Mouse (Mus musculus): ENCODE results near the gene Ttyh3. TPM values are rescaled to one million over a fixed set of nuclear protein-coding genes. Genes with fewer than 3 reads are reported as not detected.
A peak's percentile ranks its signal among the peaks of the same experiment; 100 is the strongest.

The Ttyh3 gene
- polyA plus RNA-seq, 1 experiment from 2014 or later, result 76.6 TPM

DNA sequence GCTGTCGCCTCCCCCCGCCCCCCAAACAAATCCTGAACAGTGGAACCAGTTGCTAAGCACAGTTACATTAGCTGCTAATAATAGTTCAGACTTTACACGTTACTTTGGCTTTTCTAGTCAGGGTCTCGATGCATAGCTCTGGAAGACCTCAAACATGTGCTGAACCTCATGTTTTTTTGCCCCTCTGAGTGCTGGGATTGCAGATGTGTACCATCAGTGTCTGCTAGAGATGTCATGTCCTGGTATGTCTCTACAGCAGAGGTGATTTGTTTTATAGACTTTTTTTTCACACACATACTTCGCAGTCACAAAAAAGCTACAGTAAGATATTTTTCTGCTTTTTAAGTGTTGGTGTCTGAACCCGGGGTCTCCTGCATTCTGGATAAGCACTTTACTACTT lies 23.3 kb upstream of the Ttyh3 start:
- no peaks in the 10 kb centered on the region for H3K27me3 ChIP-seq
- H3K27ac ChIP-seq, result no peak overlapping the region
- H3K4me1 ChIP-seq (replicated peaks), result 0 out of 2 replicates have a peak, but pooled peaks cover 3% of the 10 kb centered on the region
- no peak overlapping the region for H3K9ac ChIP-seq (replicated peaks)
- H3K9me3 ChIP-seq, result no peaks in the 10 kb centered on the region
- no peak overlapping the region for H3K4me2 ChIP-seq (replicated peaks)
- H3K36me3 ChIP-seq, result peaks cover 80% of the 10 kb centered on the region
- no peak for ATAC-seq
- H3K4me3 ChIP-seq (replicated peaks), result no peak overlapping the region
- 94% methylated on average over 6 of the region's 6 CpGs for WGBS

DNA sequence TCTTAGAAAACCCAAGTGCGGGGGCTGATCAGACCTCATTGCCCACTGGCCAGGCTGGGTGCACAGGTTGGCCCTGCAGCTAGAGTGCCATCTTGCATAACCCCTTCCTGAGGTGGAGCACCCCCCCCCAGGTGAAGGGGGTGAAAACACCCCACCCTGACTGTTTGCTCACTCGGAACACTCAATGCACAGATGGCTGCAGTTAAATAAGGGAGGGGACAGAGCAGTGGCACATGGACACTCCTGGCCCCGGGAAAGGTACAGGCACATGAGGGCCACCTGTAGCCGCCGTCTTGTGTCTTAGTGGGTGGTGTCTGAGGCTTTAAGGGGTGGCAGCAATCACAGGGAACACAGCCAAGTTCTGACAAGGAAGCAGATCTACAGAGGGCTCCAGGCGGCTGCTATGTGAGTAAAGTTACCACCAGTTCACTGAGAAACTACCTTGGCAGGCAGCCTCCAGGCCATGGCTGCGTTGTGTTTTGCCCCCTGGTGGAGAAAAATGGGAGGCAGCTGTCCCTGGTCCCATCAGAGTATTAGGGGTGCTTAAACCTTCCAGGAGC lies 14.9 kb upstream of the Ttyh3 start:
- 67% methylated on average over 7 of the region's 7 CpGs for WGBS
- Histone ChIP-seq H3K27me3 (no peaks in the 10 kb centered on the region), H3K9ac (replicated peaks) (no peak overlapping the region; the same call in 1 of the 2 replicates), H3K4me2 (replicated peaks) (no peak overlapping the region), H3K4me1 (replicated peaks) (peaks cover 40% of the 10 kb centered on the region), H3K4me3 (replicated peaks) (no peak overlapping the region), H3K27ac (no peak overlapping the region), H3K36me3 (peaks cover 30% of the 10 kb centered on the region), H3K9me3 (no peaks in the 10 kb centered on the region)
- ATAC-seq, result no peak

DNA sequence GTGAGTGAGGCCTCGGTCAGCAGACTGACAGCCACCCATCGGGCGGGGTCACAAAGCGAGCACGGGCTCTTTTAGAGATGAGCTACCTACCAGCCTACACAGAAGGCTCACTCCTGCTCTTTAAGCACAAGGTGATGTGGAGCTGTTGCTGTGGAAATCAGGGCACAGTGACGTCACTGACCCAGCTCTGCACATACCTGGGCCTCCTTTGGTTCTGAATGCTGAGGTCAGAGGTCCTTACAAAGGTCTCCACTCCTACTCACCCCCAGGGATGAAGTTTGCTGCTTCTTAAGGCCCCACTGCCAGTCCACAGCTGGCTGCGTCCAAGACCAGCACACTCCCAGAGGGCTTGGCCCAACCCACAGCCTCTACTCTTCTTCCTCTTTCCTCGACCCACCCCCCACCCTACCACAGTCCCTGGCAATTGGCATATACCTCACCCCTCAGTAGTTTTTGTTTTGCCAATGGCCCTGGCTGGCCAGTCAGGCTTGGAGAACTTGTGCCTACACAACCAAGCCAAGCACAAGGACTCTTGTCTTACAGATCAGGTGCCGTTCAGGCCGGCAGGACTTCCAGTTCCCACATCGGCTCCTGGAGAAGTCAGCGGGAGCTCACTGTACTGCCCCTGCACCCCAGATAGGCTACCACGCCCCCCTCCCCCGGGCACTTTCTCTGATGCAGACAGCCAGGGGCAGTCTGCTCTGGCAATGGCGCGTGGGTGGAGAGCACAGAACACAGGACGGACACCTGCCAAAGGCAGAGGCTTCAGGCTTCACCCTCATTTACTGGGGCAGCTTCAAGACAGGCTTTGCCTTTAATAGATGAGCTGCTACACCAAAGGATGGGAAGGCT lies 14.1 kb upstream of the Ttyh3 start:
- Histone ChIP-seq H3K27ac (0 out of 2 replicates have a peak overlapping the region, but pooled peaks have one; percentile 7), H3K4me1 (replicated peaks) (peaks cover 40% of the 10 kb centered on the region)

DNA sequence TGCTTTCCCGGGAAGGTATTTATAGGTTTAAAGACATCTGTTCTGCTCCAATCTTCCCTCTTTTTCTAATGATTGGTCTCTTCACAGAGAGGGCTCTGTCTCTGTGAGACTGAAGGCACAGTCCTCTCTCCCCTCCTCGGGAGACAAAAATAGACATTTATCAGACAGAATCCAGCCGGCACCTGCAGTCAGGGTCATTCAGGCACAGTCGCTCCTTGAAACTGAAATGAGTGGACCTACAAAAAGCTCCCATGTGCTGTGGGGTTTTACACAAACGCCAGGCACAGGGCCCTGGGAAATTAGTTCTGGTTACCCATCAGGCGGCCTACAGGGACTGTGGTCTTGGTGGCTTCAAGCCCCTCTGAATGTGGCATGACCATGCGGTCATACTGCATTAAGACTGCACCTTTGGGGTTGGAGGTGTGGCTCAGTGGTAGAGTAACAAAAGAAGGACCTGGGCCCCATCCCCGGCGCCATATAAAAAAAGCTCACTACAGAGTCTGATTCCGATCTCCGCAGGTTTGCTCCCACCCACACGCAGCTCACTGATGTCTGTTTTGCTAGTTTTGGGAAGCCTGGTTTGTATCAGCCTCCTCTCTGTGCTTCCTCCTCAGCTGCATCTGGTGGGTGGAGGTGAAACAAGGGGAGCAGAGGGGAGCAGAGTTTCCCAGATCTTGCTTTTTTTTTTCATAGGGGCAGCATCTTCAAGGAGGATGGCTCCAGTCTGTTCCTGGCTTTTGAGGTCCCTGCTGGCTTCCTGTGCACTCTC lies 13.2 kb upstream of the Ttyh3 start:
- 73% methylated on average over 12 of the region's 12 CpGs for WGBS

More for the DNA sequence above, 14.1 kb upstream of the Ttyh3 start:
- H3K36me3 ChIP-seq, result peaks cover 22% of the 10 kb centered on the region
- H3K4me2 ChIP-seq (replicated peaks), result no peak overlapping the region
- H3K9ac ChIP-seq (replicated peaks), result 0 out of 2 replicates have a peak overlapping the region, but pooled peaks have one; percentile 28
- 73% methylated on average over 17 of the region's 17 CpGs for WGBS
- H3K9me3 ChIP-seq, result no peaks in the 10 kb centered on the region
- H3K4me3 ChIP-seq (replicated peaks), result no peak overlapping the region
- no peak for ATAC-seq
- no peaks in the 10 kb centered on the region for H3K27me3 ChIP-seq

DNA sequence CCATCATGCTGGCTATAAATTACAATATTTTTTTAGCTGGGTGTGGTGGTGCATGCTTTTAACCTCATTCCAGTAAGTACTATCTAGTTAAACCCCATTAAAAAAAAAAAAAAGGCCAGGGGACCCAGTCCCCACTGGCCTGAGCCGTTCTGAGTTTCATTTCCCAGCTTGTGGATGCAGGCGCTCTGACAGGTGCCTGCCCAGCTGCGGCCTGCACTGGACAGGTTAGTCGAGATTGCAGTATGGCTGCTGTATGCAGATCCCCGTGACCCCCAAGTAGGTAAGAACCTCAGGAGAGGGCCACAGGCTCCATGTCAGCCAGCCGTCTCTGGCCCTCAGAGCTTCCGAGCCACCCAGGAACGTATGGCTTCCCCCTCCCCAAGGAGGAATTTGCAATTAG lies 12.6 kb upstream of the Ttyh3 start:
- Histone ChIP-seq H3K4me2 (replicated peaks) (no peak overlapping the region), H3K4me3 (replicated peaks) (no peak overlapping the region), H3K4me1 (replicated peaks) (peaks cover 44% of the 10 kb centered on the region), H3K36me3 (peaks cover 17% of the 10 kb centered on the region; the same call in 1 of the 2 replicates), H3K27ac (peak overlapping the region; percentile 39; the same call in 1 of the 2 replicates), H3K9ac (replicated peaks) (peak overlapping the region; percentile 41; the same call in 1 of the 2 replicates), H3K27me3 (no peaks in the 10 kb centered on the region), H3K9me3 (no peaks in the 10 kb centered on the region)
- 78% methylated on average over 8 of the region's 8 CpGs for WGBS
- ATAC-seq, result no peak

More for the DNA sequence above, 13.2 kb upstream of the Ttyh3 start:
- H3K9me3 ChIP-seq, result no peaks in the 10 kb centered on the region
- no peak overlapping the region for H3K4me2 ChIP-seq (replicated peaks)
- peaks cover 44% of the 10 kb centered on the region for H3K4me1 ChIP-seq (replicated peaks)
- H3K27ac ChIP-seq, result peak overlapping the region; percentile 39; the same call in 1 of the 2 replicates
- ATAC-seq, result no peak
- peaks cover 17% of the 10 kb centered on the region; the same call in 1 of the 2 replicates for H3K36me3 ChIP-seq
- peak overlapping the region; percentile 41 for H3K9ac ChIP-seq (replicated peaks)
- H3K4me3 ChIP-seq (replicated peaks), result no peak overlapping the region
- H3K27me3 ChIP-seq, result no peaks in the 10 kb centered on the region

DNA sequence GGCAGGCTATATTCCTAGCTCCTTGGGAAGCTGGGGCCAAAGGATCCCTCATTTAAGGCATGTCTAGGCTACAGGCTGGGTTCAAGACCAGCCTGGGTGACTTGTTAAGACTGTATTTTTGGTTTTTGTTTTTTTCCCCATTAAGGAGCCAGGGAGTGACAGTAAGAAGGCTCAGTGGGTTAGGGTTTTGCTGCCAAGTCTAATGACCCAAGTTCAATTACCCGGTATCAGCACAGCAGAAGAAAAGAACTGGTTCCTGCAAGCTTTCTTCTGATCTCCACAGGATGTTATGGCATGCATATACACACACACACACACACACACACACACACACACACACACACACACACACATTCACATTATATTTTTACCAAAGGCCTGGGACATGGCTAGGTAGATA lies 11.6 kb upstream of the Ttyh3 start:
- H3K36me3 ChIP-seq, result peaks cover 10% of the 10 kb centered on the region; the same call in 1 of the 2 replicates
- no peaks in the 10 kb centered on the region for H3K9me3 ChIP-seq
- peaks cover 44% of the 10 kb centered on the region for H3K4me1 ChIP-seq (replicated peaks)
- H3K27ac ChIP-seq, result peak overlapping the region; percentile 75
- no peaks in the 10 kb centered on the region for H3K27me3 ChIP-seq
- H3K4me2 ChIP-seq (replicated peaks), result no peak overlapping the region
- WGBS, result 67% methylated on average over 1 of the region's 1 CpGs
- H3K4me3 ChIP-seq (replicated peaks), result no peak overlapping the region
- H3K9ac ChIP-seq (replicated peaks), result no peak overlapping the region
- no peak for ATAC-seq

DNA sequence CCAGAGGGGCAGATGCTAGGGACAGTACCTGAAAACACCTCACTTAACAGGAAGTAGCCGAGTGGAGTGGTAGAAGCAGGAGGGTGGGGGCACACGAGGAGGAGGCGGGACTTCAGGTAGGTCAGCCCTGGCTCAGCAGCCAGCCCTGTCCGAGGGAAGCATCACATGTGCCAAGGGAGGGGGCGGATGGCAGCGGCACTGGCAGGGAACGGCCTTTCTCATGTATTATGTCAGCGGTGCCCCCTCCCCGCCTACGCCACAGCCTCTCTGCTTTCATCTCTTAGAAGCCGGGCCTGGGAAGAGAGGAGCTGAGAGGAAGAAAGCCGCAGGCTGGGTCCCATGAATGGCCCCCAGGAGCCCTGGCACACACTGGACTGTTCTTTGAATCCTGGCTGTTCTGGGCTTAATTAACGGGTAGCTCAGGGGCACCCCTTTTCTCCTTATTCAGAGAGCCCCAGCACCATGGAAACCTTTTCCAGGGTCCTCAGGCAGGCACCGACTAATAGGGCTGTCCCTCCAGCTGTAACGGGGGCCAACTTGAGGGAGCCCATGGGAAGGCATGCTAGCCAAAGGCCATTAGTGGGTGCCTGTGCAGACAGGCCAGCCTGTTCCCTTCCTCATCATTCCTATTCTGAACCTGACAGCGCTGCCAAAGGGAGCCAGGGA lies 10.9 kb upstream of the Ttyh3 start:
- Histone ChIP-seq H3K9ac (replicated peaks) (0 out of 2 replicates have a peak overlapping the region, but pooled peaks have one; percentile 5), H3K9me3 (no peaks in the 10 kb centered on the region), H3K36me3 (0 out of 2 replicates have a peak, but pooled peaks cover 3% of the 10 kb centered on the region), H3K4me1 (replicated peaks) (peaks cover 44% of the 10 kb centered on the region), H3K27me3 (no peaks in the 10 kb centered on the region), H3K4me3 (replicated peaks) (no peak overlapping the region), H3K4me2 (replicated peaks) (0 out of 2 replicates have a peak overlapping the region, but pooled peaks have one; percentile 2), H3K27ac (peak overlapping the region; percentile 75)
- 20% methylated on average over 16 of the region's 16 CpGs for WGBS
- ATAC-seq, result peak; percentile 86

DNA sequence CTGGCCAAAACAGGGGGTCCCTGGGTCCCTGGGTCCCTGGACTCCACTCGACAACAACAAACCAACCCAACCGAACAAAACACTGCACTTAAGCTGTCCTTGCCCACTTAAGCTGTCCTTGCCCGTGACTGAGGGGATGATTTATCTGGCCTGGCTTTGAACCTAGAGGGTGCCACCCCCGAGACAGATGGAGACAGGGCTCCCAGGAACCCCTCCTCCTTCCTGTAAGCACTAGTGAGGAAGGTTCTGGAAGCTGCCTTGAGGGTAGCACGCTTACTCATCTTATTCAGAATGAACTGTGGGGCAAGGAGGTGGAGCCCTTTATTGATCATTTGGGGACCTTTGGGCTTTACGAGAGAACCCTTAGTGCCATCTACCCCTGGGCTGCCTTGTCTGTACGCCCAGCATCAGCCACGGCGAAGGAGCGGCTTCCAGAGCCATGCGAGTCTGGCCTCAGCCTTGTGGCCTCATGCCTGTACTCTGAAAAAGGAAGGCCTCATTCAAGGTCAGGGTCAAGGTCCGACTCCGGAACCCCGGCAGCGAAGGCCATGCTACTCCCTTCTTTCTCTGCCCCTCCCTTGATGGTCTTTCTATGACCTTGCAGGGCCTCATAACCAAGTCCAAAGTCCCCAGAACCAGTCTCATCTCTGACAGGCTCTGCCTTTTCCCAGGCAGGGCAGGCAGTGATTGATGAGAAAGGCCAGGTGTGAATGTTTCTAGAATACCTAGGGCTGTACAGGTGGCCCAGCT lies 5.4 kb upstream of the Ttyh3 start:
- no peak overlapping the region for H3K4me3 ChIP-seq (replicated peaks)
- no peaks in the 10 kb centered on the region for H3K36me3 ChIP-seq
- WGBS, result 82% methylated on average over 15 of the region's 15 CpGs
- no peak for ATAC-seq
- no peaks in the 10 kb centered on the region for H3K9me3 ChIP-seq
- H3K9ac ChIP-seq (replicated peaks), result no peak overlapping the region
- peaks cover 2% of the 10 kb centered on the region; the same call in 1 of the 2 replicates for H3K27me3 ChIP-seq
- no peak overlapping the region for H3K27ac ChIP-seq
- peaks cover 16% of the 10 kb centered on the region for H3K4me1 ChIP-seq (replicated peaks)
- H3K4me2 ChIP-seq (replicated peaks), result no peak overlapping the region

DNA sequence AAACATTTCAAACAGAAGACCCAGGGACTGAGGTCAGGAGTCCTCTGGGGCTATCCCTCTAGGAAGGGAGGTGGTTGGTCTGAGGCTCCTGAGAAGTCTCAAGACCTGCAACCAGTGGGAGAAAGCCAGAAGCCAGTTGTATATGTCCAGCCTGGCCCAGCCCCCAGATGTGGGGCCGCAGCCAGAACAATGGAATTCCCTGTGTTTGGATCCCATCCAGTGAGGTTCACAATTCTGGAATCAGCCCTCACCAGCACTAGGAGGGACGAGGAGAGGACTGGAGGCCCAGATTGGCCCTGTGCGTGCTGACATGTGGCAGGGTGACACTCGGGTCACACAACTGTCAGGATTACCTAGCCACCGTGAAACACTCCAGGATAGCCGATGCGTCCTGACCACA lies 3.8 kb upstream of the Ttyh3 start:
- peaks cover 2% of the 10 kb centered on the region; the same call in 1 of the 2 replicates for H3K27me3 ChIP-seq
- H3K9ac ChIP-seq (replicated peaks), result no peak overlapping the region
- ATAC-seq, result no peak
- no peak overlapping the region for H3K4me2 ChIP-seq (replicated peaks)
- no peaks in the 10 kb centered on the region for H3K36me3 ChIP-seq
- no peak overlapping the region for H3K4me3 ChIP-seq (replicated peaks)
- peaks cover 15% of the 10 kb centered on the region for H3K4me1 ChIP-seq (replicated peaks)
- H3K9me3 ChIP-seq, result no peaks in the 10 kb centered on the region
- no peak overlapping the region for H3K27ac ChIP-seq
- WGBS, result 77% methylated on average over 7 of the region's 7 CpGs

DNA sequence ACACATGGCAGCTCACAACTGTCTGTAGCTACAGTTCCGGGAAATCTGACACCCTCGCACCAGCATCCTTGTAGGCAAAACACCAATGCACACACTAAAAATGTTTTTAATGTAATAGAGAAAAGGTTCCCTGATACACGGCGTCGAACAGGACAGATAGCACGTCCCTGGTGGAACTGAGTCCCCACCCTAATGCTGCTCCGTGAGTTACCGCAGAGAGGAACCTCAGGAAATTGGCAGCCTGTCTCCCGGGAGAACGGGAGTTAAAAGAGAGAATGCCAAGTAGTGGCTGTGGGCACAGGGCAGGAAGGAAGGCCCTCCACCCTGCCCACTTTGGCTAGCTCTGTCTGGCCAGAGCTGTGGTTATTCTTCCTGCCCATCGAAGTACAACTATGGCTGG lies 2.4 kb upstream of the Ttyh3 start:
- H3K9me3 ChIP-seq, result no peaks in the 10 kb centered on the region
- no peak overlapping the region for H3K9ac ChIP-seq (replicated peaks)
- 82% methylated on average over 11 of the region's 11 CpGs for WGBS
- H3K4me1 ChIP-seq (replicated peaks), result peaks cover 28% of the 10 kb centered on the region
- H3K27me3 ChIP-seq, result peaks cover 2% of the 10 kb centered on the region; the same call in 1 of the 2 replicates
- no peak overlapping the region for H3K27ac ChIP-seq
- no peak overlapping the region for H3K4me3 ChIP-seq (replicated peaks)
- ATAC-seq, result no peak
- no peak overlapping the region for H3K4me2 ChIP-seq (replicated peaks)
- H3K36me3 ChIP-seq, result peaks cover 3% of the 10 kb centered on the region
